Mouse (Mus musculus): Measurements from ENCODE around the gene Shd.

- TF ChIP-seq CTCF (IDR thresholded peaks at IDR 0.05; ENCODE audit: low read depth, low read length) (peak; percentile 85), POLR2A (IDR thresholded peaks at IDR 0.05; ENCODE audit: extremely low read depth, insufficient read depth, low read length) (no peak)
These were observed 48.3 kb downstream of the Shd start for GRCm38 (mm10) chr17:56018347-56019131.

All from liver, adult 2 months (tissue).